Mouse (Mus musculus) ES-E14 (cell line): ENCODE data around the gene Herc6. TPM values are rescaled to one million over a fixed set of nuclear protein-coding genes. Genes with fewer than 3 reads are reported as not detected.

Experiments
- DNase-seq: peaks from one replicate; pipeline ENCODE4 v3.0.0-alpha.2; 2013; ENCODE audit warnings: low read depth, low spot score
- H3K27ac ChIP-seq: 2 replicates; pipeline ENCODE4 v1.5.1; 2012; ENCODE audit warnings: low read depth, mild to moderate bottlenecking, low read length, moderate library complexity, mixed read lengths; ENCODE audit not compliant: poor library complexity, insufficient read depth, severe bottlenecking
- H3K36me3 ChIP-seq: 2 replicates; pipeline ENCODE4 v1.6.1; 2012; ENCODE audit warnings: mild to moderate bottlenecking, low read length, moderate library complexity, mixed read lengths; ENCODE audit not compliant: control insufficient read depth, poor library complexity, insufficient read depth, severe bottlenecking
- H3K4me1 ChIP-seq, 2 experiments: fragments of 150-350 bp in 1 of 2; sonication (generic) in 1 of 2; 2 replicates each; pipeline ENCODE4 v1.6.1; 2012; ENCODE audit warnings: low read length in 2 of 2, mild to moderate bottlenecking in 1 of 2, mixed read lengths in 1 of 2; ENCODE audit not compliant: control insufficient read depth in 2 of 2, insufficient read depth in 2 of 2, poor library complexity in 1 of 2
- H3K4me3 ChIP-seq, 2 experiments: fragments of 150-350 bp in 1 of 2; sonication (generic) in 1 of 2; 2 replicates each; pipeline ENCODE4 v1.5.1; 2012; ENCODE audit warnings: low read length in 2 of 2, low read depth in 1 of 2, mild to moderate bottlenecking in 1 of 2, mixed read lengths in 1 of 2; ENCODE audit not compliant: insufficient read depth in 1 of 2, poor library complexity in 1 of 2, severe bottlenecking in 1 of 2
- H3K9ac ChIP-seq: 2 replicates; pipeline ENCODE4 v1.6.1; 2012; ENCODE audit warnings: low read depth, mild to moderate bottlenecking, low read length, mixed read lengths; ENCODE audit not compliant: poor library complexity, insufficient read depth, severe bottlenecking
- H3K9me3 ChIP-seq: fragments of 150-350 bp; sonication (generic); 2 replicates; pipeline ENCODE4 v1.6.1; 2012; ENCODE audit warnings: low read depth, mild to moderate bottlenecking, low read length; ENCODE audit not compliant: control insufficient read depth, insufficient read depth
- CHD2 ChIP-seq: IDR thresholded peaks from 2 replicates; pipeline ENCODE4 v1.6.1; 2014; ENCODE audit warnings: mild to moderate bottlenecking, low read depth, low read length, inconsistent platforms
- HCFC1 ChIP-seq: IDR thresholded peaks from 2 replicates; pipeline ENCODE4 v1.6.1; 2012; ENCODE audit warnings: low read length, inconsistent platforms, borderline replicate concordance; ENCODE audit not compliant: insufficient read depth
- MAFK ChIP-seq: IDR thresholded peaks from 2 replicates; pipeline ENCODE4 v1.6.1; 2014; ENCODE audit warnings: mild to moderate bottlenecking, low read depth, low read length, inconsistent platforms; ENCODE audit not compliant: insufficient read depth
- ZC3H11A ChIP-seq: IDR thresholded peaks from 2 replicates; pipeline ENCODE4 v1.6.1; 2012; ENCODE audit warnings: low read depth, mild to moderate bottlenecking, inconsistent platforms, low read length, borderline replicate concordance
- ZNF384 ChIP-seq: IDR thresholded peaks from 2 replicates; pipeline ENCODE4 v1.6.1; 2012; ENCODE audit warnings: low read depth, low read length, inconsistent platforms
- in situ Hi-C, 2 experiments: fragments of 600-800 bp; cut with MboI; formaldehyde crosslinking; loops; one replicate each; pipeline ENCODE4 v1.15.1; 2025; ENCODE audit warnings: low sequenced_read_pairs in 2 of 2, inconsistent platforms in 1 of 2; ENCODE audit not compliant: unreplicated experiment in 2 of 2
- total RNA-seq: library from RNA; depleted of rRNA; stranded (reverse); fragments of 300-350 nt; gene quantifications from 2 replicates; pipeline ENCODE4 v1.2.3, GENCODE M21; 2012

Gene Herc6
- total RNA-seq, 1 experiment, result 0.36 TPM

DNA sequence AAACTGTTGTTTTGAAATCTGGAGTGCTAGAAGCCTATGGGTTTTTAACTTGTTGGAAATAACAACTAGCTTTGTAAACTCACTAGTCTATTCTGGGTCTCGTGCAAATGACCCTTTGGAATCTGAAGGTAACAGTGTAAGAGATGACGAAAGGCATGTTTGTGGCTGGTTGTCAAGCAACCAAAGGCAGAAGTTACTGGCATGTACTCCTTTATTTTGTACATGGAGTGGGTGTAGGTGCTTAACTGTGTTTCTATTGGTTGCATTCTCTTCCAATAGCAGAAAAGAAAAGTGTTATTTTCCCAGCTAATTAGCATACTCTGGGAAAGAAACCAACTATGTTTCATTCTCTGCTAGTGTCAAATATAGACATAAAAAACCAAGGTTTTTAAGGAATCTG, 35.9 kb upstream of the Herc6 start:
- H3K36me3 ChIP-seq, result no peaks in the 10 kb centered on the region
- in situ Hi-C loops, result loop anchor here in 1 of 2 experiments (25.0 kb wide), 1 partner anchor 733 kb away; no protein-coding TSS in a partner anchor
- no peak for DNase-seq
- no peaks in the 10 kb centered on the region for H3K9me3 ChIP-seq
- TF ChIP-seq HCFC1 (no peak), MAFK (no peak), ZC3H11A (no peak), ZNF384 (no peak), CHD2 (no peak)
- H3K27ac ChIP-seq, result no peak overlapping the region
- H3K4me3 ChIP-seq, result no peak overlapping the region
- no peaks in the 10 kb centered on the region for H3K4me1 ChIP-seq
- H3K9ac ChIP-seq, result no peak overlapping the region

DNA sequence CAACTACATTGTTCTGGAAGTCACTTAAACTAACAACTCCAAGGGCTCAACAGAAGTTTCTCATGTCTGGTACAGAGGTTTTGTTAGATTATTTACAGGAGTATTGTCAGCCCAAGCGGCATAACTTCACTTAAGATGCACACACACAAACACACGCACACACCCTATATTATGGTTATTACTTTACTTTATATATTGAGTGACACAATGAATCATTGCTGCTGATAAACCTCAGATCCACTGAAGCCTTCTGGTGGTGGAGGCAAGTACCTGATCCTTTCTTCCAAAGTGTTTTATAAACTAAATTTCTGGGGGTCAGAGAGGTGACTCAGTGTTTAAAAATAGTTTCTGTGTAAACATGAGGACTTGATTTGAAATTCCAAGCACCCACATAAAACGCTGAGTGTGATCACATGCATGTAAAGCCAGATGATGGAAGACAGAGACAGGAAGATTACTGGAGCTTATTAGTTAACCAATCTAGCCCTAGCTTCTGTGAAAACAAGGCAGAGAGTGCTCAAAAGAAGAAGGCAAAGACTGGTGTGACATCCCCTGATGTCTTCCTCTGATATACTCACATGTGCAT, 29.5 kb upstream of the Herc6 start:
- no peak for TF ChIP-seq ZNF384
- TF ChIP-seq MAFK, result no peak
- TF ChIP-seq ZC3H11A, result no peak
- TF ChIP-seq HCFC1, result no peak
- TF ChIP-seq CHD2, result no peak
- Histone ChIP-seq H3K4me3 (no peak overlapping the region), H3K9ac (no peak overlapping the region), H3K4me1 (no peaks in the 10 kb centered on the region), H3K36me3 (no peaks in the 10 kb centered on the region), H3K27ac (no peak overlapping the region), H3K9me3 (no peaks in the 10 kb centered on the region)
- DNase-seq, result no peak
- in situ Hi-C loops, result no loop called here

GRCm38 (mm10) chr6:57557796-57558317, 22.9 kb upstream of the Herc6 start:
- H3K27ac ChIP-seq, result no peak overlapping the region
- DNase-seq, result no peak
- no peak overlapping the region for H3K9ac ChIP-seq
- H3K36me3 ChIP-seq, result no peaks in the 10 kb centered on the region
- H3K9me3 ChIP-seq, result no peaks in the 10 kb centered on the region
- H3K4me1 ChIP-seq, result no peaks in the 10 kb centered on the region
- H3K4me3 ChIP-seq, result no peak overlapping the region
- TF ChIP-seq HCFC1, result no peak
- TF ChIP-seq ZC3H11A, result no peak
- no peak for TF ChIP-seq CHD2
- TF ChIP-seq ZNF384, result no peak
- TF ChIP-seq MAFK, result no peak
- in situ Hi-C loops, result no loop called here

- Histone ChIP-seq H3K36me3 (no peaks in the 10 kb centered on the region), H3K9me3 (no peaks in the 10 kb centered on the region), H3K4me3 (no peak overlapping the region), H3K4me1 (no peaks in the 10 kb centered on the region), H3K27ac (no peak overlapping the region), H3K9ac (no peak overlapping the region)
- in situ Hi-C loops, result no loop called here
- DNase-seq, result no peak
- TF ChIP-seq MAFK (no peak), ZNF384 (no peak)
These were observed 17.3 kb upstream of the Herc6 start for GRCm38 (mm10) chr6:57563454-57563853.

- TF ChIP-seq ZNF384, result no peak
- no peak for TF ChIP-seq CHD2
- no peak for TF ChIP-seq HCFC1
- TF ChIP-seq ZC3H11A, result no peak
- TF ChIP-seq MAFK, result no peak
- H3K36me3 ChIP-seq, result no peaks in the 10 kb centered on the region
- no peaks in the 10 kb centered on the region for H3K9me3 ChIP-seq
- no peak overlapping the region for H3K4me3 ChIP-seq
- no peaks in the 10 kb centered on the region for H3K4me1 ChIP-seq
- DNase-seq, result no peak
- no peak overlapping the region for H3K9ac ChIP-seq
- no peak overlapping the region for H3K27ac ChIP-seq
- in situ Hi-C loops, result no loop called here
These were observed 15.3 kb upstream of the Herc6 start for GRCm38 (mm10) chr6:57565452-57565851.
